Mouse (Mus musculus): ENCODE measurements around the gene Vmn2r90.

DNA sequence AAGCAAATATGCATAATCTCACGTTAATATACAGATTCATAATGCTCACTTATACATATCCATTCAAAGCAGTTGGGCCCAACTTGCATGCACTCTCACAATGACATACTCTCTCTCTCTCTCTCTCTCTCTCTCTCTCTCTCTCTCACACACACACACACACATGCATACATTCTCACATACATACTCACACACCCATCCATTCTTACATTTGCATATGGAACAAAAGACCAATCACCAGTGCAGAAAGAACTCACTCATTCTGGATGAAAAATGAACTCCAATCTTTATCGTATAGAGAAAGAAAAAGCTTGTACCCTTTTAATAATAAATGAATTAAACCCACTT lies 47.7 kb upstream of the Vmn2r90 start:
- TF ChIP-seq CTCF (IDR thresholded peaks at IDR 0.05; ENCODE audit: insufficient read depth, low read depth, low read length) (no peak), POLR2A (IDR thresholded peaks at IDR 0.05; ENCODE audit: insufficient read depth, low read depth, low read length) (no peak)
